Mouse (Mus musculus): ENCODE measurements around the gene Herc1. TPM values are rescaled to one million over a fixed set of nuclear protein-coding genes. Genes with fewer than 3 reads are reported as not detected.

The Herc1 gene
- polyA plus RNA-seq, 1 experiment = 9.9 TPM

DNA sequence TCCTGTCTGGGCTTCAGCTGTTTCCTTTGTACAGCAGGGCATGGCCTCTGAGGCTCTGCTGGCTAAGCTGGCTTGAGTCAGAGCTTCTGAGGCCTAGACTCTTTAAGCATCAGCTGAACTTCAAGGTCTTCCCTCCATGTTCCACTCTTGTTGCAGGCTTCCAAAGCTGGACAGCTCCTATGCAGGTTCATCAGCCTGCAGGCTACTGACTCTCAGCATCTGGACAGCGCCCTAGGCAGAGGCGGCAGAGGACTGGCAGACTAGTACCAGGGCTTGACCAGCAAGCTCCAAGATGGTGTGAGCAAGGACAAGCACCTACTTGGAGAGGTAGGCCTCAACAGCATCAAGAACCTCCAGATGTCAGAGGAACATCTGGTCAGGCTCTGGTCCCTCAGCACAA lies 42.9 kb upstream of the Herc1 start:
- TF ChIP-seq MAX (IDR thresholded peaks at IDR 0.05; ENCODE audit: low read depth) = peak; percentile 93
- no peak for TF ChIP-seq SRF (IDR thresholded peaks at IDR 0.05; ENCODE audit: control insufficient read depth, insufficient read length, low read depth)
- TF ChIP-seq MYOG (IDR thresholded peaks at IDR 0.05; ENCODE audit: control insufficient read depth in 1 of 3, insufficient read depth in 1 of 3, insufficient read length in 2 of 3, low read depth in 2 of 3) = peak in 1 of 3 experiments; percentile 41
- peak; percentile 84 for TF ChIP-seq REST (IDR thresholded peaks at IDR 0.05; ENCODE audit: insufficient read depth, insufficient read length)
- Histone ChIP-seq H3K79me2 (ENCODE audit: control insufficient read depth, insufficient read depth) (no peaks in the 10 kb centered on the region), H3K36me3 (ENCODE audit: control insufficient read depth, insufficient read depth) (no peaks in the 10 kb centered on the region), H3K4me2 (ENCODE audit: low read depth) (no peak overlapping the region), H3K4me3 (no peak overlapping the region), H3K27me3 (ENCODE audit: control insufficient read depth, insufficient read depth, insufficient read length) (no peaks in the 10 kb centered on the region), H3ac (ENCODE audit: control insufficient read depth, insufficient read length) (no peak overlapping the region)

DNA sequence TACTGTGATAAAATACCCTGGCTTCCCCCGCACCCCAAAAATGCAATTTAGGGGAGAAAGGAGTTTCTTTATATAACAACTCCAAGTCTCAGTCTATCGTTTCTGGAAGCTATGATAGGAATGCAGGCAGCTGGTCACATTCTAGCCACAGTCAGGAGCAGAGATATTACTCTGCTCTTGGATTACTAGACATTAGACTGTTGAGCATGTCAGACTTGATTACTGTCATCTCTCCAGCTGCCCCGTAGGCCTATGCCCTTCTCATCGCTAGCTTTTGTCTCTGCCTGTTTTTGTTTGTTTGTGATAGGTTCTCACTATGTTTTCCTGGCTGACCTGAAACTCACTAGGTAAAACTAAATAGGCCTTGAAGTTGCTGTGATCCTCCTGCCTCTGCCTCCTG lies 41.5 kb upstream of the Herc1 start:
- Histone ChIP-seq H3K79me2 (ENCODE audit: control insufficient read depth, insufficient read depth) (no peaks in the 10 kb centered on the region), H3ac (ENCODE audit: control insufficient read depth, insufficient read length) (no peak overlapping the region)
- TF ChIP-seq POLR2AphosphoS2 (IDR thresholded peaks at IDR 0.05; ENCODE audit: insufficient read length, low read depth) (no peak), E2F4 (IDR thresholded peaks at IDR 0.05; ENCODE audit: insufficient read depth) (no peak), CEBPB (IDR thresholded peaks at IDR 0.05; ENCODE audit: insufficient read depth, poor library complexity, severe bottlenecking) (no peak)

DNA sequence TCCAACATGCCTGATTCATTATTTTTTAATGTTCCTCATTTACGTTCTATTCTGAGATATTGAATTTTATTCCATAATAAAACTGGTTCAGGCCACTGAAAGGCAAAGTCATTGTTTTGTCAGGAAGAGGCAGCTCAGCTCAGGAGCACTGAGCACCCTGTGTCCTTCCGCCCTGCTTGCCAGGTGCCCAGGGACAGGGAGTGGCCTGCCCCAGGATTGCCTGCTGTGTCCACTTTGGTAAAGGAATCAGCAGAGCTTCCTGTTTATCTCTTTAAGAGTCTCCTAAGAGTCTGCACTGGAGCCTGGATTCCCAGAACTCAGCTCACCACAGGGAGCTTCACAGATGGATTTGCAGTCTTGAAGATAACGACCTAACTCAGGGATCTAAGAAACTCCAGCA lies 38.8 kb upstream of the Herc1 start:
- Histone ChIP-seq H3K4me3 (no peak overlapping the region), H3K27me3 (ENCODE audit: control insufficient read depth, insufficient read depth, insufficient read length) (no peaks in the 10 kb centered on the region), H3K36me3 (ENCODE audit: control insufficient read depth, insufficient read depth) (no peaks in the 10 kb centered on the region), H3ac (ENCODE audit: control insufficient read depth, insufficient read length) (no peak overlapping the region), H3K4me2 (ENCODE audit: low read depth) (no peak overlapping the region), H3K79me2 (ENCODE audit: control insufficient read depth, insufficient read depth) (no peaks in the 10 kb centered on the region)
- TF ChIP-seq CEBPB (IDR thresholded peaks at IDR 0.05; ENCODE audit: insufficient read depth, poor library complexity, severe bottlenecking) (no peak), MYOD1 (IDR thresholded peaks at IDR 0.05; ENCODE audit: control insufficient read depth in 1 of 3, insufficient read length in 2 of 3, low read depth in 2 of 3) (peak in 1 of 3 experiments; percentile 3), MAX (IDR thresholded peaks at IDR 0.05; ENCODE audit: low read depth) (no peak)

More for the DNA sequence above, 41.5 kb upstream of the Herc1 start:
- Histone ChIP-seq H3K36me3 (ENCODE audit: control insufficient read depth, insufficient read depth) (no peaks in the 10 kb centered on the region), H3K4me2 (ENCODE audit: low read depth) (no peak overlapping the region), H3K4me3 (no peak overlapping the region), H3K27me3 (ENCODE audit: control insufficient read depth, insufficient read depth, insufficient read length) (no peaks in the 10 kb centered on the region)

DNA sequence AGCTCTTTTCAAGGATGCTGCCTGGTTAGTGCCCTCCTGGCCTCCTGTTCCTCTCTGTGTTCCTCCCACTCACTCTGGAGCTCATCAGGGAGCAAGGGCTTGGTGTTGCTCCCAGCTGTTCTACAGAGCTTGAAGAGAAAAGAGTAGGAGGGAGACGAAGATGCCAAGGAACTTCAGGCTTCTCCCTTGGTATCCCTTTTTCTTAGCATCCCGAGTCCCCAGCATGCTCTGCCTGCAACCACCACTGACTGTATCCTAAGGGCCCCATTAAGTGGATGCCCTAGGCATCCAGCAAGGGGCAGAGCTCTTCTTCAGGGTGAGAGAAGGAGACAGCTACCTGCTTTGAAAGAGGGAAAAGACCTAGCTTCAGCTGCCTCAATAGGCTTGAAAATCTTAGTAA lies 33.6 kb upstream of the Herc1 start:
- Histone ChIP-seq H3ac (ENCODE audit: control insufficient read depth, insufficient read length) (no peak overlapping the region), H3K4me3 (no peak overlapping the region), H3K4me2 (ENCODE audit: low read depth) (no peak overlapping the region), H3K36me3 (ENCODE audit: control insufficient read depth, insufficient read depth) (no peaks in the 10 kb centered on the region), H3K79me2 (ENCODE audit: control insufficient read depth, insufficient read depth) (no peaks in the 10 kb centered on the region), H3K27me3 (ENCODE audit: control insufficient read depth, insufficient read depth, insufficient read length) (no peaks in the 10 kb centered on the region)
- TF ChIP-seq MYOD1 (IDR thresholded peaks at IDR 0.05; ENCODE audit: control insufficient read depth in 1 of 3, insufficient read length in 2 of 3, low read depth in 2 of 3) = no peak
- no peak for TF ChIP-seq POLR2A (IDR thresholded peaks at IDR 0.05; ENCODE audit: insufficient read length, low read depth)
- no peak for TF ChIP-seq CEBPB (IDR thresholded peaks at IDR 0.05; ENCODE audit: insufficient read depth, poor library complexity, severe bottlenecking)
- no peak for TF ChIP-seq TCF12 (IDR thresholded peaks at IDR 0.05; ENCODE audit: insufficient read depth, poor library complexity, severe bottlenecking)
- no peak for TF ChIP-seq TCF3 (IDR thresholded peaks at IDR 0.05; ENCODE audit: insufficient read length, low read depth)
- TF ChIP-seq USF1 (IDR thresholded peaks at IDR 0.05; ENCODE audit: low read depth) = no peak
- TF ChIP-seq E2F4 (IDR thresholded peaks at IDR 0.05; ENCODE audit: insufficient read depth) = no peak
- no peak for TF ChIP-seq MYOG (IDR thresholded peaks at IDR 0.05; ENCODE audit: control insufficient read depth in 1 of 3, insufficient read depth in 1 of 3, insufficient read length in 2 of 3, low read depth in 2 of 3)
- TF ChIP-seq POLR2AphosphoS2 (IDR thresholded peaks at IDR 0.05; ENCODE audit: insufficient read length, low read depth) = no peak
- TF ChIP-seq REST (IDR thresholded peaks at IDR 0.05; ENCODE audit: insufficient read depth, insufficient read length) = no peak
- TF ChIP-seq SRF (IDR thresholded peaks at IDR 0.05; ENCODE audit: control insufficient read depth, insufficient read length, low read depth) = no peak
- no peak for TF ChIP-seq MAX (IDR thresholded peaks at IDR 0.05; ENCODE audit: low read depth)

DNA sequence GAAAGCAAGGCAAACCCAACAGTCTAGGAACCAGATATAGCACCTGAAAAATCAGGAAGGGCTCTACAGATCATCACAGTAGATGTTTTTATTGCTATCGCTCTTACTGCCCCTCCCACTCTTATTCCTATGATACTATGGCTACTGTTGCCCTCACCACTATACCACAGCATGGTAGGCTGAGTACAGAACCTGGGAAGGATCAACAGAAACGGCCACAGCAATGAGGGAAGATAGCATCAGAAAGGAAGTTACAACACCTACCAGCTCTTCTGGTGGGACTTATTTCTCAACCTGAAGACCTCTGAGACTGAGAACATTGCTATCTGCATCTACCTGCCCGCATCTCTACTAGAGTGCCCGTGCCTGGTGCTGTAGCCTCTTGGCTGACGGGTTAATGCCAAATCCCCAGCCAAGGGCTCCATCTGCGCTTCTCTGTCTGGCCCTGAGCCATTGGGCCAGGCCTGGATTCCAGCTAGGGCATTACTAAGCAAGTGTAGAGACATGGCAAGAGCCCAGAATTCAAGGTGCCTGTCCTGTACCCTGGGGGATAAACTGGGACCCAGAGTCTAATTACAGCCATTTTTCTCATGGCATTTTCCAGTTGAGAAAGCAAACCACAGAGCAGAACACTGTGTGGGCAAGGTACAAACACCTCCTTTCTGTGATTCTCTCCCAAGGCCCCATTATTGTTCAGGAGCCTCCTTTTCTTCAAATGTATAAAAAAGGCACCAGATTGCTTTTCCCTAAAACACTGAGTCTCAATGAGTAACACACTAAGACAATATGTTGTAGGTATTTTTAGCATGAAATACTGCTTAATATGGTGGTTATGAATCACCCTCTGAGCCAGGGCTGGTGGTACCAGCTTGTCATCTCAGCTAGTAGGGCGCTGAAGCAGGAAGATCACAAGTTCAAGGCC lies 28.0 kb upstream of the Herc1 start:
- H3K4me3 ChIP-seq = no peak overlapping the region
- no peak overlapping the region for H3K4me2 ChIP-seq (ENCODE audit: low read depth)
- H3ac ChIP-seq (ENCODE audit: control insufficient read depth, insufficient read length) = no peak overlapping the region
- TF ChIP-seq MAX (IDR thresholded peaks at IDR 0.05; ENCODE audit: low read depth) (no peak), POLR2A (IDR thresholded peaks at IDR 0.05; ENCODE audit: insufficient read length, low read depth) (no peak), E2F4 (IDR thresholded peaks at IDR 0.05; ENCODE audit: insufficient read depth) (no peak), CEBPB (IDR thresholded peaks at IDR 0.05; ENCODE audit: insufficient read depth, poor library complexity, severe bottlenecking) (no peak), MYOG (IDR thresholded peaks at IDR 0.05; ENCODE audit: control insufficient read depth in 1 of 3, insufficient read depth in 1 of 3, insufficient read length in 2 of 3, low read depth in 2 of 3) (no peak), TCF3 (IDR thresholded peaks at IDR 0.05; ENCODE audit: insufficient read length, low read depth) (no peak), USF1 (IDR thresholded peaks at IDR 0.05; ENCODE audit: low read depth) (no peak), MYOD1 (IDR thresholded peaks at IDR 0.05; ENCODE audit: control insufficient read depth in 1 of 3, insufficient read length in 2 of 3, low read depth in 2 of 3) (no peak), REST (IDR thresholded peaks at IDR 0.05; ENCODE audit: insufficient read depth, insufficient read length) (no peak), SRF (IDR thresholded peaks at IDR 0.05; ENCODE audit: control insufficient read depth, insufficient read length, low read depth) (no peak), POLR2AphosphoS2 (IDR thresholded peaks at IDR 0.05; ENCODE audit: insufficient read length, low read depth) (no peak)
- no peaks in the 10 kb centered on the region for H3K36me3 ChIP-seq (ENCODE audit: control insufficient read depth, insufficient read depth)
- H3K79me2 ChIP-seq (ENCODE audit: control insufficient read depth, insufficient read depth) = no peaks in the 10 kb centered on the region
- H3K27me3 ChIP-seq (ENCODE audit: control insufficient read depth, insufficient read depth, insufficient read length) = no peaks in the 10 kb centered on the region
